Mouse (Mus musculus): ENCODE results near the gene Il9.

The Il9 gene

GRCm38 (mm10) chr13:56482146-56482545, at the start of gene Il9:
Gene Il9 (minus strand): TSS chr13:56482246.
- DNase-seq (ENCODE audit: low spot score) = no peak

GRCm38 (mm10) chr13:56529685-56530084, 47.6 kb upstream of the Il9 start:
- DNase-seq (ENCODE audit: low spot score) = no peak

GRCm38 (mm10) chr13:56529031-56529430, 47.0 kb upstream of the Il9 start:
- DNase-seq (ENCODE audit: low spot score) = no peak

GRCm38 (mm10) chr13:56528281-56528680, 46.2 kb upstream of the Il9 start:
- DNase-seq (ENCODE audit: low spot score) = no peak

GRCm38 (mm10) chr13:56527846-56528245, 45.8 kb upstream of the Il9 start:
- no peak for DNase-seq (ENCODE audit: low spot score)

- DNase-seq (ENCODE audit: low spot score) = no peak
Observed at GRCm38 (mm10) chr13:56526871-56527270, 44.8 kb upstream of the Il9 start.

- DNase-seq (ENCODE audit: low spot score) = no peak
Observed at GRCm38 (mm10) chr13:56522821-56523167, 40.7 kb upstream of the Il9 start.

GRCm38 (mm10) chr13:56522081-56522820, 40.2 kb upstream of the Il9 start, which contains the start of gene Fbxl21:
Gene Fbxl21 (plus strand): TSS chr13:56522472.
- DNase-seq (ENCODE audit: low spot score) = peak; percentile 88

- no peak for DNase-seq (ENCODE audit: low spot score)
Observed at GRCm38 (mm10) chr13:56516816-56517215, 34.8 kb upstream of the Il9 start.

GRCm38 (mm10) chr13:56516311-56516710, 34.3 kb upstream of the Il9 start:
- no peak for DNase-seq (ENCODE audit: low spot score)

GRCm38 (mm10) chr13:56513595-56513994, 31.5 kb upstream of the Il9 start:
- DNase-seq (ENCODE audit: low spot score) = no peak

GRCm38 (mm10) chr13:56509796-56510195, 27.8 kb upstream of the Il9 start:
- no peak for DNase-seq (ENCODE audit: low spot score)

GRCm38 (mm10) chr13:56506871-56507496, 24.9 kb upstream of the Il9 start:
- no peak for DNase-seq (ENCODE audit: low spot score)

GRCm38 (mm10) chr13:56501866-56502420, 19.9 kb upstream of the Il9 start:
- DNase-seq (ENCODE audit: low spot score) = no peak

GRCm38 (mm10) chr13:56500636-56501035, 18.6 kb upstream of the Il9 start:
- no peak for DNase-seq (ENCODE audit: low spot score)

- no peak for DNase-seq (ENCODE audit: low spot score)
Observed at GRCm38 (mm10) chr13:56500132-56500531, 18.1 kb upstream of the Il9 start.

- DNase-seq (ENCODE audit: low spot score) = no peak
Observed at GRCm38 (mm10) chr13:56494440-56494839, 12.4 kb upstream of the Il9 start.

- no peak for DNase-seq (ENCODE audit: low spot score)
Observed at GRCm38 (mm10) chr13:56488012-56488411, 6.0 kb upstream of the Il9 start.

GRCm38 (mm10) chr13:56478027-56478426, 4.0 kb downstream of the Il9 start:
- no peak for DNase-seq (ENCODE audit: low spot score)

- DNase-seq (ENCODE audit: low spot score) = no peak
Observed at GRCm38 (mm10) chr13:56477271-56477670, 4.8 kb downstream of the Il9 start.

GRCm38 (mm10) chr13:56476790-56477189, 5.3 kb downstream of the Il9 start:
- no peak for DNase-seq (ENCODE audit: low spot score)

GRCm38 (mm10) chr13:56475363-56475762, 6.7 kb downstream of the Il9 start:
- peak; percentile 39 for DNase-seq (ENCODE audit: low spot score)

GRCm38 (mm10) chr13:56472661-56473060, 9.4 kb downstream of the Il9 start:
- no peak for DNase-seq (ENCODE audit: low spot score)

Data from left cerebral cortex, adult 11 months (tissue).